Mouse (Mus musculus) heart, embryonic 10.5 days (tissue): ENCODE measurements around the gene Luc7l3. TPM values are rescaled to one million over a fixed set of nuclear protein-coding genes. Genes with fewer than 3 reads are reported as not detected.

Experiments
- polyA plus RNA-seq: library from polyadenylated mRNA; unstranded; fragments of >200 nt; fragmentation: Nextera tagmentation; extraction: Ambion mirVana; gene quantifications from 2 replicates; pipeline ENCODE4 v1.2.1, GENCODE M21; 2016

Gene Luc7l3
- polyA plus RNA-seq, 1 experiment from 2014 or later, result 93.4 TPM

Other genes with a start within 250 kb of the Luc7l3 start
- 18.5 and 21.7 TPM in 2 replicates for gene Tob1, start 110.5 kb downstream of the Luc7l3 start, polyA plus RNA-seq
- gene Wfikkn2, start 76.0 kb downstream of the Luc7l3 start, polyA plus RNA-seq, result 0.59 and 1.7 TPM in 2 replicates
- 0.18 TPM in 1 of 2 replicates, not detected in the other for gene Gm21885, start 40.1 kb downstream of the Luc7l3 start, polyA plus RNA-seq
- gene Ankrd40, start 6.0 kb upstream of the Luc7l3 start, polyA plus RNA-seq, result 16.3 and 20.3 TPM in 2 replicates
- gene Abcc3, start 71.0 kb upstream of the Luc7l3 start, polyA plus RNA-seq, result 0.48 and 0.88 TPM in 2 replicates
- gene Cacna1g, start 152.2 kb upstream of the Luc7l3 start, polyA plus RNA-seq, result 1.5 and 2.4 TPM in 2 replicates
- gene Spata20, start 164.2 kb upstream of the Luc7l3 start, polyA plus RNA-seq, result not detected in 2 replicates
- gene Epn3, start 178.0 kb upstream of the Luc7l3 start, polyA plus RNA-seq, result 7.7 and 14.2 TPM in 2 replicates
- 9.3 and 12.5 TPM in 2 replicates for gene Mycbpap, start 199.8 kb upstream of the Luc7l3 start, polyA plus RNA-seq
- 3.2 and 6.9 TPM in 2 replicates for gene Rsad1, start 227.3 kb upstream of the Luc7l3 start, polyA plus RNA-seq
- gene Chad, start 243.1 kb upstream of the Luc7l3 start, polyA plus RNA-seq, result 0.11 and 0.28 TPM in 2 replicates